28 mouse cellular contexts compared by ENCODE assay signal in the genomic region with DNA sequence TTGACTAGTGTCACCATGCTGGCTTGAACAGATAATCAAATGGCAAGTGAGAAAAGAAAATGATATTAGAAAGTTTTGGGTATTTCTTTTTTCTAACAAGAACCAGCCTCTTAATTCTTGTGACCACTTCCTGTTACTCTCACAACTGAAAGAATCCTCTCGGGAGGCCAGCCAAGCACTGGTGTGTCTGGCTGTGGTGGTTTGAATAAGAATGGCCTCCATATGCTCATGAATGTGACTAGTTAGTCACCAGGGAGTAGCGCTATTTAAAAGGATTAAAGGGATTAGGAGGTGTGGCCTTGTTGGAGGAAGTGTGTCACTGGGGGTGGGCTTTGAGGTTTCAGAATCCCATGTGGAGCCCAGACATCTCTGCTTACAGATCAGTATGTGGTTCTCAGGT. TPM values are rescaled to one million over a fixed set of nuclear protein-coding genes. Genes with fewer than 3 reads are reported as not detected.
DNase-seq lines count a peak whose midpoint lies in the region; ATAC-seq lines count a peak whose summit lies in the region.
"Had no signal": no experiment of that assay in that cellular context is flagged by ENCODE, and none has a peak within 500 bp of the region (broad histone marks: within the 10 kb centered on the region; RNA-seq: fewer than 3 reads in every experiment).

No protein-coding gene starts in this region.

- WGBS in forebrain, embryonic 13.5 days: 18% methylated on average over 2 of the region's 2 CpGs

- no peaks in the 10 kb centered on the region for H3K4me1 ChIP-seq in forebrain, embryonic 13.5 days
- H3K4me1 ChIP-seq: forebrain, embryonic 12.5 days; limb, embryonic 13.5 days; liver, embryonic 13.5 days; neural tube, embryonic 15.5 days; stomach, embryonic 15.5 days had no signal

- H3K9me3 ChIP-seq in forebrain, embryonic 13.5 days (replicated peaks): no peaks in the 10 kb centered on the region
- H3K9me3 ChIP-seq: forebrain, embryonic 12.5 days; limb, embryonic 13.5 days; liver, embryonic 13.5 days; neural tube, embryonic 15.5 days; stomach, embryonic 15.5 days had no signal

- no peak overlapping the region for H3K4me2 ChIP-seq in forebrain, embryonic 13.5 days
- H3K4me2 ChIP-seq: forebrain, embryonic 12.5 days; limb, embryonic 13.5 days; liver, embryonic 13.5 days; lung, embryonic 14.5 days; neural tube, embryonic 15.5 days; stomach, embryonic 15.5 days had no signal

- peak; percentile 47; the same call in 1 of the 2 replicates for ATAC-seq in megakaryocyte, adult 5-6 weeks (ENCODE audit: poor library complexity, severe bottlenecking)
- no peak for ATAC-seq in forebrain, embryonic 13.5 days
- ATAC-seq: hindbrain, embryonic 16.5 days had no signal

- no peaks in the 10 kb centered on the region for H3K27me3 ChIP-seq in forebrain, embryonic 13.5 days
- H3K27me3 ChIP-seq: forebrain, embryonic 12.5 days; limb, embryonic 13.5 days; liver, embryonic 13.5 days; neural tube, embryonic 15.5 days; stomach, embryonic 15.5 days had no signal

- H3K9ac ChIP-seq in forebrain, embryonic 13.5 days: no peak overlapping the region
- H3K9ac ChIP-seq: forebrain, embryonic 12.5 days; limb, embryonic 13.5 days; liver, embryonic 13.5 days; lung, embryonic 14.5 days; neural tube, embryonic 15.5 days; stomach, embryonic 15.5 days had no signal

- peak; percentile 23 for DNase-seq in retina, postnatal 1 day
- DNase-seq in retina, embryonic 14.5 days (ENCODE audit: low spot score): no peak
- DNase-seq in R1 (ENCODE audit: low read depth, low spot score): peak; percentile 92
- no peak for DNase-seq in right cerebral cortex, adult 18-20 months
- no peak for DNase-seq in spleen, postnatal 36 days (ENCODE audit: low spot score in 2 of 2)
- no peak for DNase-seq in frontal cortex, postnatal 25 days (ENCODE audit: low spot score in 2 of 2)
- DNase-seq: adrenal gland, postnatal 25 days; cerebellum, adult 2 months; kidney, adult 18-20 months; kidney, postnatal 10 days; liver, embryonic 13.5 days; lung, embryonic 14.5 days; lung, postnatal 36 days; thymus, adult 18-20 months had no signal

- H3K27ac ChIP-seq in forebrain, embryonic 13.5 days: no peak overlapping the region
- H3K27ac ChIP-seq: forebrain, embryonic 12.5 days; limb, embryonic 13.5 days; liver, embryonic 13.5 days; neural tube, embryonic 15.5 days; stomach, embryonic 15.5 days had no signal

- H3K36me3 ChIP-seq in forebrain, embryonic 13.5 days (ENCODE audit: poor library complexity, severe bottlenecking): no peaks in the 10 kb centered on the region
- H3K36me3 ChIP-seq: forebrain, embryonic 12.5 days; limb, embryonic 13.5 days; liver, embryonic 13.5 days; neural tube, embryonic 15.5 days; stomach, embryonic 15.5 days had no signal

- H3K4me3 ChIP-seq in forebrain, embryonic 13.5 days: no peak overlapping the region
- H3K4me3 ChIP-seq: forebrain, embryonic 12.5 days; limb, embryonic 13.5 days; liver, embryonic 13.5 days; neural tube, embryonic 15.5 days; stomach, embryonic 15.5 days had no signal

RNA-seq across cellular contexts. Expression of a gene that starts 1.6 kb away (rescaled TPM):
- total RNA-seq in megakaryocyte, adult 5-6 weeks (2015): not detected in 2 replicates
- not detected in 2 replicates for total RNA-seq in megakaryocyte, adult 5-6 weeks (2017)
- not detected in 2 replicates for polyA plus RNA-seq in forebrain, embryonic 13.5 days (2015; fragmentation: Nextera tagmentation; extraction: Ambion mirVana)
- total RNA-seq: adrenal gland, postnatal 25 days; gastrocnemius, postnatal 4 days; hematopoietic stem cell, adult 5-6 weeks; layer of hippocampus, adult 18-20 months; layer of hippocampus, postnatal 25 days; left cerebral cortex, postnatal 10 days had no signal
- polyA plus RNA-seq: forebrain, embryonic 12.5 days; heart, embryonic 16.5 days; limb, embryonic 13.5 days; liver, embryonic 13.5 days; lung, embryonic 14.5 days; small intestine, adult 2 months had no signal

RNA-seq across cellular contexts. Expression of a gene that starts 22.9 kb away (rescaled TPM):
- 117 and 137 TPM in 2 replicates for total RNA-seq in megakaryocyte, adult 5-6 weeks (2015)
- 80.1 and 92.6 TPM in 2 replicates for total RNA-seq in megakaryocyte, adult 5-6 weeks (2017)
- 67.6 and 70.0 TPM in 2 replicates for polyA plus RNA-seq in forebrain, embryonic 13.5 days (2015; fragmentation: Nextera tagmentation; extraction: Ambion mirVana)

RNA-seq across cellular contexts. Expression of a gene that starts 58.0 kb away (rescaled TPM):
- total RNA-seq in megakaryocyte, adult 5-6 weeks (2015): 0.84 TPM in 1 of 2 replicates, not detected in the other
- 0.20 and 0.95 TPM in 2 replicates for total RNA-seq in megakaryocyte, adult 5-6 weeks (2017)
- 1.4 and 2.1 TPM in 2 replicates for polyA plus RNA-seq in forebrain, embryonic 13.5 days (2015; fragmentation: Nextera tagmentation; extraction: Ambion mirVana)
- total RNA-seq: hematopoietic stem cell, adult 5-6 weeks had no signal

Comparison
In these comparisons a context has a peak if more than half of its experiments do, and no peak if none do; other contexts are left out.
1. DNase-seq: peak in retina, postnatal 1 day (single experiment) and R1 (single experiment); none in retina, embryonic 14.5 days (single experiment), right cerebral cortex, adult 18-20 months (single experiment), spleen, postnatal 36 days (0 of 2) and frontal cortex, postnatal 25 days (0 of 2).